Mouse (Mus musculus) frontal cortex, postnatal 36 days (tissue): Measurements from ENCODE around the gene Ces1b.

Experiments used
- DNase-seq, 2 experiments: peaks; one replicate each; pipeline ENCODE4 v3.0.0; 2022; ENCODE audit warnings: low spot score in 2 of 2

Ces1b gene

GRCm38 (mm10) chr8:93079887-93080286, at the start of gene Ces1b:
TSS of gene Ces1b (minus strand) at chr8:93080017.
- DNase-seq, result no peak

GRCm38 (mm10) chr8:93126476-93126875, 46.7 kb upstream of the Ces1b start:
- no peak for DNase-seq

DNA sequence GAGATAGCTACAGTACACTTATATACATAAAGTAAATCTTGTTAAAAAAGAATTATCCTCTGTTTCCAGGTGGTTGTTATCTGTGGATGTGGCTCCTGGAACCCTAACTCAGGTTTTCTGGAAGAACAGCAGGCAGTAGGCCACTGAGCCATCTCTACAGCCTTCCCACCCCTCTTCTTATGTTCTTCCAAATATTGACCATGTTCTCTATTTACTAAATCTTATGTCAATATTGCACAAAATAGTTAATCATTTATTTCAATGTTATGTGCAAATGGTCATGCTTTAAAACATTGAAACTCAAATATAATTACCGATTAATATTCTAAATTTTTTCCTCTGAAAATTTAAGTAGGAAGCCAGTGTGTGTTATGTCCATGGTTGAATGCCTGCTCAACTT, 42.2 kb upstream of the Ces1b start:
- DNase-seq, result no peak

DNA sequence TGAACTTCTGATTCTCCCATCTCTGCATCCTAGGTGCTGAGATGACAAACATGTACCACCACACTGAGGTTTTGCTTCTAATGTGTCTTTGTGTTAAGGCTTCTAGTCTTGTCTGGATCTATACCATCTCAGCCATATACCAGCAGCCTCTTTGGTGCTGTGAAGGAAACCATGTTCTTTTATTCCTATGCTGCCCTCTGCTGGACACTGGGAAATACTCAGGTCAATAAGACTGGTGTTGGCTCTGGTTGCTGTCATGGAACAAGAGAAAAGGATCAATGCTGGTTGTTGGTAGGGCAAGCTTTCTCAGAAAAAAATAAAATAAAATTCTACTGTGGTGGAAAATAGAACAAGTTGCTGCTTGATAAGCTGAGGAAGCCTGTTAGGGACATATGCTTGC, 15.6 kb upstream of the Ces1b start:
- DNase-seq, result peak; percentile 33 to 64

DNA sequence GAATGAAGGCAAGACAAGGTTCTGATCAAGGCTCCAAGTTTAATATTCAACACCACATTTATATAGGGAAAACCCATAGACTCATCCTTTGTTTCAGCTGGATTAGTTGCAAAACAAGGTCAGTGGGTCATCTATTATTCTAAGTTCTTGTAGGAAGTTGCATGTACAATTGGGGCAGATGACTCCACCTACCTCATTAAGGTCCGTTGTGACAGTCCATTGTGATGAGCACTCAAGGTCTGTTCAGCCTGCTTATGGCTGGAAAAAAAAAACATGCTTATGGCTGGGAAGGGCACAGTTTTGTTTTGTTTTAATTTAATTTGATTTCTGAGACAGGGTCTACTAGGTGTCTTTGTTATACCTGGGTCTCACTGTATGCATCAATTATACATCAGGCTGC, 11.5 kb upstream of the Ces1b start:
- DNase-seq, result no peak

GRCm38 (mm10) chr8:93088686-93089122, 8.9 kb upstream of the Ces1b start:
- DNase-seq, result no peak

DNA sequence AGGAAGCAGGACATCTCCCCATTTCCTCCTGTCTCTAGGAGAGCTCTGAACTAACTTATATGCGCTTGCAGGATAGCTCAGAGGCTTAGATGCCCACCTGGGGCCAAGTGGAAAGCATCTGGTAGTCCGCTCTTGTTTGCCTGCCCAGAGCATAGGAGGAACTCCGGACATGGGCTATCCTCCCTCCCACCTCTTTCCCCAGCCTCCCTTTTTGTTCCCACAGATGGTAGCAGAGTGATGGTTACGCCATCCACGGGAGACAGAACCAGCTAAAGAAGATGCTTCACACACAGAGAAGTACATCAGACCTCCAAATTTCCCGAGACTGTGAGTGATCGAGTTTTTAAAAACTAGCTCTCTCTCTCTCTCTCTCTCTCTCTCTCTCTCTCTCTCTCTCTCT, 8.4 kb upstream of the Ces1b start:
- DNase-seq, result no peak

- DNase-seq, result no peak
Measured at GRCm38 (mm10) chr8:93075251-93075650, 4.6 kb downstream of the Ces1b start.

DNA sequence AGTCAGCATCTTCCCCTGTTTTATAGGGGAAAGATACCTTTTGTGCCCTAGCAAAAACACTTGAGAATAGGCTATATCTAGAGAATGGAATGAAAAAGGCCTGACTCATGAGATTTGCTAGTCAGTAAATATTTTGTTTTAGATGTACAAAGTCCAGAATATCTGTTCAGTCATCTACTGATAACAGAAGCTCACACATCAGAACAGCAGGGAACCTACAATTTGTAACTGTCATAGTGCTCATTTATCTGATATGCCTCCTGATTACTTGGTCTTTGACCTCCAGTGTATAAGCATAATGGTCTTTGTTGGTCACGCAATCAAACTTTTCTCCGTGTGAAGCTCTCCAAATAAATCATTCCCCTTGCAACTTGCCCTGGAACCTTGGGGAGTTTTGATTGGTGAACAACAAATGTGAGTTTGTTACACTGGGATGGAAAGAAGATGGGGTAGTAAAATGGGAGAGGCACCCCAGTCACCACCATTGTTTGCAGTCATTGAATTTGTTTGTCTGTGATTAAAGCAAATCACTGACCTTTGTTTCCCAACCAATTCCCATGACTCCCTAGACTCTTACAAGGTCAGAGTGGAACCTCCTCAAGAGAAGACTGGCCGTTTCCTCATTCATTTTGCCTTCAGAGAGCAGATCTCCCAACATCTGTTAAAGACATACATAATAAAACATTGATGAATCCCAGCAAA, 16.2 kb downstream of the Ces1b start:
- DNase-seq, result no peak

- DNase-seq, result peak; percentile 59 to 71
Measured at GRCm38 (mm10) chr8:93059185-93059584, 20.6 kb downstream of the Ces1b start.

DNA sequence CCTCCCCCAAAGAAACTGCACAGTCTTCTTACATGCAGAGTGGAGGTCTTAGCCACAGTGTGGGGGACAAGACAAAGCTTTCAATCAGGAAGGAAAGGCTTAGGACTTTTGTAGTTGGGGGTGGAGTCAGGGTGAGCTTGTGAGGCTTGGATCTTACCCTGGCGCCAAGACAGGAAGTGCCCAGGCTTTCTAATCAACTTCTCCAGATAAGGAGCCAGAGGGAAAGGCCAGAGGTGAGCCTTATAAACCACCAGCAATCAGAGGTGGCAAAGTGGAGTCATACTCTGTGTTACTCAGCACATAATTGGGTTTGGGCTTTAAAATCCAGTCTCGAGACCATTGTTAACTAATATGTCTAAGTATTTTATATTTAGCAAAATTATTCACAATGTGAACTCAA, 24.6 kb downstream of the Ces1b start:
- no peak for DNase-seq

DNA sequence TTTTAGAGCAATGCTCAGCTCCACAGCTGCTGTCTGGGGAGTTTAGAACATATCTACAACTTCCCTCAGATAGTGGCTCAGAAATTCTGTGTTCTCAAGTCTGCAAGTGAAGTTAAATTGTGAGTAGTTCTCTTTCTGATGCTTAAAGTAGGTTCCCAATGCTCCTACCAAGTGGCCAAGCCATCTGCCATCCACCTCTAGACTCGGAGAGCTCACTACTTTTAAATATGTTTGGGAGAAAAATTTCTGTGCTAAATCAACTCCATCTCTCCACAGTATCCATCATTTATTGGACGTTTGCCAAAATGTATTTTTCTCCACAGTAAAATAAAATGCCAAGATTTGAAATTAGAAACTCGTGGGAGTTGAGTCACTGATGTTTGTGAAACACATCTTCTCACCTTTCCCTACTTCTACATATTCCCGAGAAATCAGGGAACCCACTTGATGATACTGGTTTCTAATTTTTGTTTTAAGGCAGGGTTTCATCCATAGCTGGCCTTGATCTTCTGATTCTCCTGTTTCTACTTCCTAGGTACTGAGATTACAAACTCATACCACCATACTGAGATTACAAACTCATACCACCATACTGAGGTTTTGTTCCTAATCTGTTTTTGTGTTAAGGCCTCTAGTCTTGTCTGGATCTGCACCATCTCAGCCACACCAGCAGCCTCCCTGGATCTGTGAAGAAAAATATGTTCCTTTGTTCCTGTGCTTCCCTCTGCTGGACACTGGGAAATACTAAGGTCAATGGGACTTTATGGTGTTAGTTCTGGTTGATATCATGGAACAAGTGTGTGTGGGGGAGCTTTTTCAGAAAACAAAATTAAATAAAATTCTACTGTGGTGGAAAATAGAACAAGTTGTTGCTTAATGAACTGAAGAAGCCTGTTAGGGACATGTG, 31.1 kb downstream of the Ces1b start:
- DNase-seq, result peak in 1 of 2 experiments; percentile 55

GRCm38 (mm10) chr8:93048092-93048491, 31.7 kb downstream of the Ces1b start, which contains the start of gene Ces1a:
TSS of gene Ces1a (minus strand) at chr8:93048192.
- DNase-seq, result no peak

- no peak for DNase-seq
Measured at GRCm38 (mm10) chr8:93043083-93043482, 36.7 kb downstream of the Ces1b start.

GRCm38 (mm10) chr8:93040776-93041567, 38.8 kb downstream of the Ces1b start:
- DNase-seq, result no peak

- DNase-seq, result peak in 1 of 2 experiments; percentile 31
Measured at GRCm38 (mm10) chr8:93040256-93040655, 39.6 kb downstream of the Ces1b start.

DNA sequence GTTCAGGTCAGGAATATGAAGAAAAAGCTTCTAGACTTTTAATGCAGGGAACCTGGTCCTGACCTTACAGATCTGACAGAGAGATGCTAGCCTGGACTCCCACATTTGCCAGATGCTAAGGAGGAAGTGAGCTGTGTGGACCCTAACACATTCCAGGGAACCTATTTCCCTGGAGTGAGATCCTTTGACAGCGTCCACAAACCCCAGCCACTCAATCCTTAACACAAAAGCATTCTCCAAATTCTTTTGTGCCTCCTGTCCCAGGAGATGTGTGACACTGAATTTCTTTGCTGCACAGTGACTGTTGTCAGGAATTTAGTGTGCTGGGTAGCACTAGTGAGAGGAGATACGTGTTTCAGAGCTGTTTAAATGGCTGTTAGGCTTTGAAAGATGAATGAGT, 41.0 kb downstream of the Ces1b start:
- no peak for DNase-seq

GRCm38 (mm10) chr8:93030664-93031063, 49.2 kb downstream of the Ces1b start:
- DNase-seq, result no peak

DNA sequence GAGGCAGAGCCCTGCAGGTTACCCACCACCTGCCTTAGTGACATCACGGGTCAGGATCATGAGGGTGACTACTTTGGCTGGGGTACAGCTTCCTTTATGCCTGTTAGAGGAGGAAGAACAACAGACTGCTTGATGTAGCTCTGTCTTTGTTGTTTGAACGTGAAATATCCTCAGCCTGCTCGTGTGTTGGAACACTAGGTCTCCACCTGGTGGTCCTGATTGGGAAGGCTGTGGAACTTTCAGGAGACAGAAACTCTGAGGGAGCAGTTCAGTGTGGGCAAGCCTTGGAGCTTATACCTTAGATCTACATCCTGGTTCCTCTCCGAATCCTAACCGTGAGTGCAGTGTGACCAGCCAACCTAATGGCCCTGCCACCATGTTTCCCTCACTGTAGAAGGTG, 58.1 kb downstream of the Ces1b start:
- DNase-seq, result no peak

DNA sequence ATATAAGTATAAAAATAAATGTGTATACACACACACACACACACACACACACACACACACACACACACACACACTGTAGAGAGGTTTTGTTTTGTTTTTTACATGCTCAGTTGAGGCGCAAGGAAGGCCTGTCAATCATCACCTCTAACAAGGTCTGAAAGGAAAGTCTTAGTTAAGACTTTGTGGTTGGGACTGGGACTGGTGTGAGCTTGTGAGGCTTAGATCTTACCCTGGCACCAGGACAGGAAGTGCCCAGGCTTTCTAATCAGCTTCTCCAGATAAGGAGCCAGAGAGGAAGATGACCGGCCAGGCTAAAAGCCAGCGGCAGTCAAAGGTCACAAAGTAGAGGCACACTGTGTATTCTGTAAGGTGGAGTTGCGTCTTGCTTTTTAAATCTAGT, 65.5 kb downstream of the Ces1b start:
- DNase-seq, result no peak

DNA sequence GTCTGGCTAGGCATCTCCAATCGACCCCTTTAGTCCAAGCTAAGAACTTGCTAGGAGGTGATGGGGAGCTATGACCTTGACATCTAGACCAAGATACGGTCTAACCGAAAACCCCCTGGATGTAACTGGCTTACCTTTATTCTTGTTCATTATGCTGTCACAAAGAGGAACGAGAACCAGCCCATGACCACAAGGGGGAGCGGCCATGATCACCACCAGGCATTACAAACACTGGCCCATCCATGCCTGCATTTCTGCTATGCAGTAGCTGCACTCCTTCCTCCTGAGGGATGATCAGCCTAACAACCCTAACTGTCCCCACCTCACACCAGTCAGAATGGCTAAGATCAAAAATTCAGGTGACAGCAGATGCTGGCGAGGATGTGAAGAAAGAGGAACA, 67.6 kb downstream of the Ces1b start:
- DNase-seq, result no peak

DNA sequence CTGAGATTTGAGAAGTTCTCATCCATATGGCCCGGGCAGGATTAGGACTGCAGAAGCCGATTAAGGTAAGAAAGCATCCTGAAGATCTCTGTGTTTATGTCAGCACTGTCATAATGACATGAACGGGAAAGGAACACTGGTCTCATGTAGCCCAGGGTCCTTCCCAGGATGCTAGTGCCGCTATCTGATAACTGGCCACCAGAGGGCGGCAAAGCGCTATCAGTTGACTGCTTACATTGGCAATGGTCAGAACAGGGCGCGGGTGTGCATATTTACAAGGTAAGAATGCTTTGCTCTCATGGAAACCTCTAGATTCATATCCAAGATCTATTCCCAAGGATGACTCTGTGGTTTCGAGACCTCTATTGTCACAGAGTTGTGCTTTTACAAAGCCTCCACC, 68.4 kb downstream of the Ces1b start:
- DNase-seq, result peak; percentile 88 to 89
